Mouse (Mus musculus) CD4-positive naive resting alpha-beta T cell, adult 76 days (primary cell): ENCODE data around the gene Rpl38. TPM values are rescaled to one million over a fixed set of nuclear protein-coding genes. Genes with fewer than 3 reads are reported as not detected.

Source experiments
- total RNA-seq: library from RNA; stranded (reverse); gene quantifications from one replicate; pipeline ENCODE4 v1.2.4, GENCODE M21; 2023

Gene Rpl38
- total RNA-seq: 2,574 TPM

GRCm38 (mm10) chr11:114668301-114668710 is at the start of gene Rpl38:
Gene Rpl38, plus strand, starts transcription at chr11:114668524.

DNA sequence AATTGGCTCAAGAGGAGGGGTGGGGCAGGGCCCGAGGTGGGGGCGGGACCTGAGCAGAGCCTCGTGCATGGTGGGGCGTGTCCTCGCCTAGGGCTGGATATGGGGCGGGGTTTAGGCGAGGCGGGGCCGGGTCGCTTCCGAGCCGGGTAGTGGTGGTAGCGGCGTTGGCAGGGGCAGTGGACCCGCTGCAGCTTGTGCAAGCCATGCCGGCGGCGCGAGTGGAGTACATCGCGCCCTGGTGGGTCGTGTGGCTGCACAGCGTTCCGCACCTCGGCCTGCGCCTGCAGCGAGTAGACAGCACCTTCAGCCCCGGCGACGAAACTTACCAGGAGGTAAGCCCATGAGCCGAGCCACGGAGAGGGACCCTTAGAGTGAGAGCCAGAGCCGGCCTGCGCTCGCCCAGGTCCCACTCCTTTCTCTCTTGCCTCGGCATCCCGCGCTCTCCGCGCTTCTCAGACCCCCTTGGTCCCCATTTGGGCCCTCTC is 7.1 kb downstream of the Rpl38 start, which contains the start of gene Ttyh2:
TSS of gene Ttyh2 (plus strand) at position 91 of the 485 bp plus-strand sequence.

Other genes starting within 250 kb of the Rpl38 start
- 1.1 TPM for gene Ttyh2, start 6.9 kb downstream of the Rpl38 start, total RNA-seq
- not detected for gene Dnaic2, start 58.9 kb downstream of the Rpl38 start, total RNA-seq
- 2.1 TPM for gene Kif19a, start 96.9 kb downstream of the Rpl38 start, total RNA-seq
- not detected for gene Btbd17, start 127.4 kb downstream of the Rpl38 start, total RNA-seq
- not detected for gene Gpr142, start 130.4 kb downstream of the Rpl38 start, total RNA-seq
- gene Gprc5c, start 182.6 kb downstream of the Rpl38 start, total RNA-seq: 0.79 TPM
- 2.3 TPM for gene Cd300a, start 221.5 kb downstream of the Rpl38 start, total RNA-seq